Mouse (Mus musculus): ENCODE results near the gene Tecta. TPM values are rescaled to one million over a fixed set of nuclear protein-coding genes. Genes with fewer than 3 reads are reported as not detected.

Gene Tecta
- total RNA-seq, 2 experiments from 2014 or later: 0.07 to 0.10 TPM

Small RNA genes within 50 kb of the gene (microRNA-seq; reads per million reads assigned to microRNA genes)
- gene Gm44311: 0 reads per million in 2 experiments

Other genes with a start within 250 kb of the Tecta start
- 10 to 100 TPM; 12.0 TPM for gene Sc5d, start 135.7 kb downstream of the Tecta start, total RNA-seq (2021)
- gene Tbcel, start 107.9 kb upstream of the Tecta start, total RNA-seq (2021): 10 to 100 TPM; 22.8 to 25.4 TPM